Mouse (Mus musculus) kidney, embryonic 14.5 days (tissue): Measurements from ENCODE around the gene C1qtnf6. TPM values are rescaled to one million over a fixed set of nuclear protein-coding genes. Genes with fewer than 3 reads are reported as not detected.

ENCODE experiments used
- polyA plus RNA-seq: library from polyadenylated mRNA; unstranded; fragments of >200 nt; fragmentation: Nextera tagmentation; extraction: Ambion mirVana; gene quantifications from 2 replicates; pipeline ENCODE4 v1.2.1, GENCODE M21; 2014

The C1qtnf6 gene
- polyA plus RNA-seq, 1 experiment from 2014 or later: 31.9 TPM

Other genes starting within 250 kb of the C1qtnf6 start
- gene Csf2rb2, start 225.7 kb downstream of the C1qtnf6 start, polyA plus RNA-seq: 0.14 and 0.28 TPM in 2 replicates
- 0.41 and 0.89 TPM in 2 replicates for gene Csf2rb, start 205.7 kb downstream of the C1qtnf6 start, polyA plus RNA-seq
- gene Tex33, start 135.5 kb downstream of the C1qtnf6 start, polyA plus RNA-seq: not detected in 2 replicates
- 32.4 and 32.8 TPM in 2 replicates for gene Tst, start 125.5 kb downstream of the C1qtnf6 start, polyA plus RNA-seq
- 4.3 and 5.3 TPM in 2 replicates for gene Mpst, start 125.0 kb downstream of the C1qtnf6 start, polyA plus RNA-seq
- gene Kctd17, start 102.9 kb downstream of the C1qtnf6 start, polyA plus RNA-seq: 36.3 and 48.8 TPM in 2 replicates
- gene Tmprss6, start 62.8 kb downstream of the C1qtnf6 start, polyA plus RNA-seq: 0.34 and 0.49 TPM in 2 replicates
- gene Il2rb, start 36.1 kb downstream of the C1qtnf6 start, polyA plus RNA-seq: 0.07 and 0.60 TPM in 2 replicates
- gene Sstr3, start 13.3 kb upstream of the C1qtnf6 start, polyA plus RNA-seq: 0.21 and 0.23 TPM in 2 replicates
- gene Rac2, start 41.4 kb upstream of the C1qtnf6 start, polyA plus RNA-seq: 6.1 and 7.6 TPM in 2 replicates
- gene Cyth4, start 65.6 kb upstream of the C1qtnf6 start, polyA plus RNA-seq: 2.6 and 3.5 TPM in 2 replicates
- gene Elfn2, start 187.4 kb upstream of the C1qtnf6 start, polyA plus RNA-seq: 0.03 TPM in 2 replicates
- 12.4 and 15.4 TPM in 2 replicates for gene Mfng, start 242.1 kb upstream of the C1qtnf6 start, polyA plus RNA-seq